ENCODE assay signal across 12 mouse cellular contexts in the genomic region with DNA sequence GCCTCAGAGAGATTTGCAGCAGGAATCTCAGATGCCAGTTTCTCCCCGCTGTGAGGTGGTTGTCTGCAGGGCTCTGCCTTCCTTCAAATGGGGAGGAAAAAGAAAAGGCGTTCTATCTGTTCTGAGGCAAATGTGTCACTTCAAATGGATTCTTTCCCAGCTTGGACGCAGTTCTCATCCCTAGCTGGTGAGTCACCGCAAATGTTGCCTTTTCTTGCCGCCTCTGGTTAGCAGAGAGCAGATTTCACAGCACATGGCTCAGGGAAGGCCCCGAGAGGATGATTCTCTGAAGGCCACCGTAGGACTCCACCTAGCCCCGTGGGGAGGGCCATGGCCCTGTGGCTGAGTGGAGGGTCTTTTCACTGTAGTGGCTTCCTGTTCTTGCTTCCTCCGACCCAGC. TPM values are rescaled to one million over a fixed set of nuclear protein-coding genes. Genes with fewer than 3 reads are reported as not detected.
DNase-seq lines count a peak whose midpoint lies in the region; ATAC-seq and TF ChIP-seq lines count a peak whose summit lies in the region.
"Had no signal": no experiment of that assay in that cellular context is flagged by ENCODE, and none has a peak within 500 bp of the region (broad histone marks: within the 10 kb centered on the region; RNA-seq: fewer than 3 reads in every experiment).

No protein-coding gene starts in this region.

- intact Hi-C loops in left cerebral cortex, adult 2 months (cut with DNase I) = loop anchor here (5.0 kb wide), 1 partner anchor 47 kb away; no protein-coding TSS in a partner anchor

- ATAC-seq in forebrain, postnatal 0 days = peak; percentile 39; the same call in 1 of the 2 replicates
- no peak for ATAC-seq in forebrain, embryonic 15.5 days (replicated peaks)
- ATAC-seq in midbrain, embryonic 11.5 days (ENCODE audit: low FRiP score) = no peak
- no peak for ATAC-seq in kidney, embryonic 15.5 days (replicated peaks; ENCODE audit: low FRiP score)

- no peaks in the 10 kb centered on the region for H3K36me3 ChIP-seq in forebrain, postnatal 0 days (ENCODE audit: insufficient read depth)
- H3K36me3 ChIP-seq in forebrain, embryonic 15.5 days = no peaks in the 10 kb centered on the region
- H3K36me3 ChIP-seq in midbrain, embryonic 11.5 days (ENCODE audit: control insufficient read depth, insufficient read depth, low read length) = no peaks in the 10 kb centered on the region
- no peaks in the 10 kb centered on the region for H3K36me3 ChIP-seq in kidney, embryonic 15.5 days
- H3K36me3 ChIP-seq: embryonic facial prominence, embryonic 15.5 days had no signal

- no peaks in the 10 kb centered on the region for H3K27me3 ChIP-seq in forebrain, postnatal 0 days (ENCODE audit: insufficient read depth, low read length)
- H3K27me3 ChIP-seq in forebrain, embryonic 15.5 days = no peaks in the 10 kb centered on the region
- H3K27me3 ChIP-seq in midbrain, embryonic 11.5 days (ENCODE audit: control insufficient read depth, insufficient read depth, low read length) = no peaks in the 10 kb centered on the region
- no peaks in the 10 kb centered on the region for H3K27me3 ChIP-seq in kidney, embryonic 15.5 days

- no peak overlapping the region for H3K4me2 ChIP-seq in forebrain, postnatal 0 days (ENCODE audit: low read depth)
- no peak overlapping the region for H3K4me2 ChIP-seq in forebrain, embryonic 15.5 days (replicated peaks)
- no peak overlapping the region for H3K4me2 ChIP-seq in midbrain, embryonic 11.5 days
- H3K4me2 ChIP-seq in kidney, embryonic 15.5 days = no peak overlapping the region
- H3K4me2 ChIP-seq: embryonic facial prominence, embryonic 15.5 days had no signal

- H3K27ac ChIP-seq in forebrain, postnatal 0 days (ENCODE audit: low read depth, low read length) = peak overlapping the region; percentile 24; the same call in 1 of the 2 replicates
- H3K27ac ChIP-seq in forebrain, embryonic 15.5 days (replicated peaks) = no peak overlapping the region
- H3K27ac ChIP-seq in left cerebral cortex, adult 2 months = peak overlapping the region; percentile 87
- H3K27ac ChIP-seq in midbrain, embryonic 11.5 days (ENCODE audit: low read depth, low read length) = no peak overlapping the region
- no peak overlapping the region for H3K27ac ChIP-seq in kidney, embryonic 15.5 days
- H3K27ac ChIP-seq: embryonic facial prominence, embryonic 15.5 days had no signal

- TF ChIP-seq CTCF in forebrain, postnatal 0 days (IDR thresholded peaks at IDR 0.05; ENCODE audit: low read depth) = no peak
- TF ChIP-seq CTCF in left cerebral cortex, adult 2 months (IDR thresholded peaks at IDR 0.05) = no peak

- 60% methylated on average over 9 of the region's 9 CpGs for WGBS in forebrain, postnatal 0 days
- WGBS in forebrain, embryonic 15.5 days = 76% methylated on average over 9 of the region's 9 CpGs
- 79% methylated on average over 9 of the region's 9 CpGs for WGBS in midbrain, embryonic 11.5 days
- WGBS in kidney, embryonic 15.5 days = 75% methylated on average over 9 of the region's 9 CpGs

- H3K9me3 ChIP-seq in forebrain, postnatal 0 days (ENCODE audit: low read length) = 0 out of 2 replicates have a peak, but pooled peaks cover 4% of the 10 kb centered on the region
- H3K9me3 ChIP-seq in forebrain, embryonic 15.5 days = no peaks in the 10 kb centered on the region
- H3K9me3 ChIP-seq in midbrain, embryonic 11.5 days (ENCODE audit: control insufficient read depth, low read length) = no peaks in the 10 kb centered on the region
- H3K9me3 ChIP-seq in kidney, embryonic 15.5 days (replicated peaks) = no peaks in the 10 kb centered on the region
- H3K9me3 ChIP-seq: embryonic facial prominence, embryonic 15.5 days had no signal

- no peak overlapping the region for H3K4me3 ChIP-seq in forebrain, postnatal 0 days (ENCODE audit: low read depth, low read length)
- H3K4me3 ChIP-seq in forebrain, embryonic 15.5 days = no peak overlapping the region
- H3K4me3 ChIP-seq in left cerebral cortex, adult 2 months = no peak overlapping the region
- no peak overlapping the region for H3K4me3 ChIP-seq in midbrain, embryonic 11.5 days (ENCODE audit: low read depth, low read length)
- H3K4me3 ChIP-seq in kidney, embryonic 15.5 days (replicated peaks) = no peak overlapping the region
- H3K4me3 ChIP-seq: embryonic facial prominence, embryonic 15.5 days had no signal

- no peak overlapping the region for H3K9ac ChIP-seq in forebrain, postnatal 0 days
- no peak overlapping the region for H3K9ac ChIP-seq in forebrain, embryonic 15.5 days (replicated peaks)
- H3K9ac ChIP-seq in midbrain, embryonic 11.5 days (ENCODE audit: low read length) = no peak overlapping the region
- H3K9ac ChIP-seq in kidney, embryonic 15.5 days = no peak overlapping the region
- H3K9ac ChIP-seq: embryonic facial prominence, embryonic 15.5 days had no signal

- H3K4me1 ChIP-seq in forebrain, postnatal 0 days (ENCODE audit: insufficient read depth) = peaks cover 2% of the 10 kb centered on the region; the same call in 1 of the 2 replicates
- no peaks in the 10 kb centered on the region for H3K4me1 ChIP-seq in forebrain, embryonic 15.5 days
- H3K4me1 ChIP-seq in midbrain, embryonic 11.5 days (ENCODE audit: control insufficient read depth, insufficient read depth, low read length) = no peaks in the 10 kb centered on the region
- no peaks in the 10 kb centered on the region for H3K4me1 ChIP-seq in kidney, embryonic 15.5 days
- H3K4me1 ChIP-seq: embryonic facial prominence, embryonic 15.5 days had no signal

- DNase-seq in forebrain, postnatal 0 days = peak; percentile 58
- DNase-seq in 3T3-L1 (ENCODE audit: low read depth, low spot score) = peak; percentile 94
- peak; percentile 72 to 87 for DNase-seq in frontal cortex, postnatal 36 days (ENCODE audit: low spot score in 2 of 2)
- peak; percentile 67 to 71 for DNase-seq in left cerebral cortex, adult 2 months (ENCODE audit: extremely low spot score in 1 of 2, low spot score in 2 of 2)
- DNase-seq in midbrain, embryonic 11.5 days (ENCODE audit: low spot score, missing footprints) = no peak
- DNase-seq in thymus, postnatal 14 days = no peak
- DNase-seq: kidney, adult 11 months; liver had no signal

RNA-seq across cellular contexts. Expression of a gene that starts 51.2 kb away (rescaled TPM):
- 3.0 and 3.6 TPM in 2 replicates for total RNA-seq in forebrain, postnatal 0 days (2014; rRNA removed)
- 1.0 and 2.6 TPM in 2 replicates for polyA plus RNA-seq in forebrain, postnatal 0 days (2015; fragmentation: Nextera tagmentation; extraction: Ambion mirVana)
- 0.65 and 0.73 TPM in 2 replicates for polyA plus RNA-seq in forebrain, embryonic 15.5 days (2015; fragmentation: Nextera tagmentation; extraction: Ambion mirVana)
- 10 to 100 TPM; 24.2 to 25.6 TPM for total RNA-seq in left cerebral cortex, adult 2 months (2021)
- 0.07 and 0.17 TPM in 2 replicates for polyA plus RNA-seq in midbrain, embryonic 11.5 days (2014; fragmentation: Nextera tagmentation; extraction: Ambion mirVana)
- polyA plus RNA-seq in kidney, embryonic 15.5 days (2015; fragmentation: Nextera tagmentation; extraction: Ambion mirVana) = 0.21 and 0.28 TPM in 2 replicates
- total RNA-seq: megakaryocyte-erythroid progenitor cell, adult 5-6 weeks had no signal

Comparison
In these comparisons a context has a peak if more than half of its experiments do, and no peak if none do; other contexts are left out.
1. H3K27ac ChIP-seq: peak in forebrain, postnatal 0 days (single experiment) and left cerebral cortex, adult 2 months (single experiment); none in forebrain, embryonic 15.5 days (single experiment), midbrain, embryonic 11.5 days (single experiment) and kidney, embryonic 15.5 days (single experiment).
2. DNase-seq: peak in forebrain, postnatal 0 days (single experiment), 3T3-L1 (single experiment), frontal cortex, postnatal 36 days (2 of 2) and left cerebral cortex, adult 2 months (2 of 2); none in midbrain, embryonic 11.5 days (single experiment) and thymus, postnatal 14 days (single experiment).